Mouse (Mus musculus): ENCODE measurements around the gene Deup1. TPM values are rescaled to one million over a fixed set of nuclear protein-coding genes. Genes with fewer than 3 reads are reported as not detected.

Gene Deup1
- 0.14 and 0.25 TPM in 2 replicates for polyA plus RNA-seq (2015; fragmentation: Nextera tagmentation; extraction: Ambion mirVana)

DNA sequence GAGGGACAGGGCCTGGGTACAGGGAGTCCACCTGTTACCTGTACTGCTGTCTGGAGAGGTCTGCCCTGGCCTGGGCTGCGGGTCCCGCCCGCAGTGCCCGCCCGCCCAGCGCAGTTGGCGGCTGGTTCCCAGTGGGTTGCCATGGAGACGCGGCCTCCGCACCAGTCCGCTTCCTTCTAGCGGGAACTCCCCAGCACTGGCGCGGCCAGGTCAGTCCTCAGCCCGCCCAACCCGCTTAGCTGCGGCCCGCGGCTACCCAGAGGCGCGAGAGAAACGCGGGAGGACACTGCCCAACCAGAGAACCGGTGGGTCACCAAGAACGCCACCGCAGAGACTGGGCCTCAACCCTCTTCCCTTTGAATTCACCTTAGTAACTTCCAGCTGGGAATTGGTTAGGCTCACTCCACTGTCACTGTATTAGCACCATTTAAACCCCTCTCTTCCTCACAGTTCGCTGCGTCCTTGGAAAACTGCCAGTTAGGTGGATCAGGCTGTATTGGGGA, at the start of gene Deup1:
TSS of gene Deup1 (minus strand) at position 149 of the 503 bp plus-strand sequence.
- Histone ChIP-seq H3K27ac (replicated peaks) (no peak within 1 kb of the TSS), H3K4me3 (peak within 1 kb of the TSS; percentile 34), H3K9ac (peak within 1 kb of the TSS; percentile 59), H3K4me1 (replicated peaks) (peaks cover 8% of the 10 kb centered on the region), H3K4me2 (peak within 1 kb of the TSS; percentile 70), H3K27me3 (peaks cover 6% of the 10 kb centered on the region), H3K9me3 (no peaks in the 10 kb centered on the region), H3K36me3 (no peaks in the 10 kb centered on the region)
- ATAC-seq (ENCODE audit: low read depth), result peak; percentile 83
- WGBS, result under 1% methylated on average over 28 of the region's 28 CpGs

DNA sequence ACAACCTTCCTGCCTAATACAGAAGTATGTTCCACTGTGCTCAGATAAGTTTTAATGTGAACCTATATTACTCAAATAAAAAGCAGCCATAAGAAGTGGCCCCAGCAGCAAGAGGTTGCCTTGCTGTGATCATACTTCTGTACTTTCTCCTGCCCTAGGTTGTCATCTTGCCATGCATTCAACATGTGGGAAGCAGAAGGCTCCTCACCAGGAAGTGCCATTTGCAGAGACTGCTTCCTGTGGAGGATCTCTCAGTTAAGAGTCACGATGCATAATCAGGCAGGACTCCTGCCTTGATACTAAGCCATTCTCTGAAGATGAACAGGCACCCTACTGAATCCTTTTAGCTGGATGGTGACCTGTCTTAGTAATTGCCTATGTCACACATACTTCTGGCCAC, 44.5 kb upstream of the Deup1 start:
- Histone ChIP-seq H3K4me2 (no peak overlapping the region), H3K4me3 (no peak overlapping the region), H3K9ac (no peak overlapping the region), H3K4me1 (replicated peaks) (peaks cover 11% of the 10 kb centered on the region), H3K36me3 (no peaks in the 10 kb centered on the region), H3K9me3 (no peaks in the 10 kb centered on the region), H3K27ac (replicated peaks) (no peak overlapping the region), H3K27me3 (no peaks in the 10 kb centered on the region)
- WGBS, result 55% methylated on average over 1 of the region's 1 CpGs
- no peak for ATAC-seq (ENCODE audit: low read depth)

DNA sequence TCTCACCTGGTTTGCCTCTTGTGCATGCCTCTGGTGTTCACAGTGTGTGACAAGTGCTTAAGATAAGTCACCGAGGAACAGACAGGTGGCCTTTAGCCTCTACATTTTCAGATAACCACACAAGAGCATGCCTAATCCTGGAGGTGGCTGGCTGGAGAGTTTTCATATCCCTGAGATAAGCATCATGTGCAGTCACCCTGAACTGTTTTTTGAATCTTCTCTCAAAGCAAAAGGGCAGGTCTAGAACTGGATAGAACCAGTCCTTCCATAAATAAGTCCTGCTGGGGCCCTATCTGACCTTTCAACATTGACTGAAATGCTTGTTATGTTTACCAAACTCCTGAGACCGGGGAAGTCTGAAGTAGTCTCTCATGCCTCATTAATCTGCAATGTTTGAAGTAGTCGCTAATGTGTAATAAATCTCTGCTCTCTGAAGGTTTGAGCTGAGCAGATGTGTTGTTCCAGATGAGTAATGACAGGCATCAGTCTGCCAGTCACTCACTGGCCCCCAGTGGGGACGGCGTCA, 42.3 kb upstream of the Deup1 start:
- Histone ChIP-seq H3K27ac (replicated peaks) (no peak overlapping the region), H3K9ac (no peak overlapping the region), H3K4me1 (replicated peaks) (peaks cover 11% of the 10 kb centered on the region), H3K4me2 (no peak overlapping the region), H3K4me3 (no peak overlapping the region), H3K36me3 (no peaks in the 10 kb centered on the region), H3K9me3 (no peaks in the 10 kb centered on the region), H3K27me3 (no peaks in the 10 kb centered on the region)
- no peak for ATAC-seq (ENCODE audit: low read depth)
- 15% methylated on average over 5 of the region's 5 CpGs for WGBS

DNA sequence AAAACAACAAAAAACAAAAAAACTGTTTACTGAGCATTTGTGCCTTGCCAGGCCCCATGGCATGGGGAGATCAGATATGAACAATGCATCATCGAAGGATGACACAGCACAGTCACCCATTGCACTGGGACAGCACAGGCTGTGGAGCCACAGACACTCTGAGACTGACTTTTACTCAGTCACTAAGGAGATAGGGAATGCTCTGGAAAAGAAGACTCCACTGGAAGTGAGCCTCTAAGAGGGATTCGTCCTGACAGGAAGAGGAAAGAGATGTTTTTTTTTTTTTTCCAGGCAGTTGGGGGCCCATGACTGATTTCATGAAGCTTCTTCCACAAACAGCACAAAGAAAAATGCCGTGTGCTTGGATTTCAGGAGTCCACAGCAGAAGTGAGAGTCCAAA, 41.7 kb upstream of the Deup1 start:
- H3K36me3 ChIP-seq, result no peaks in the 10 kb centered on the region
- H3K9me3 ChIP-seq, result no peaks in the 10 kb centered on the region
- WGBS, result 63% methylated on average over 3 of the region's 3 CpGs
- H3K9ac ChIP-seq, result no peak overlapping the region
- no peak overlapping the region for H3K4me3 ChIP-seq
- ATAC-seq (ENCODE audit: low read depth), result no peak
- no peaks in the 10 kb centered on the region for H3K27me3 ChIP-seq
- no peak overlapping the region for H3K27ac ChIP-seq (replicated peaks)
- peaks cover 11% of the 10 kb centered on the region for H3K4me1 ChIP-seq (replicated peaks)
- no peak overlapping the region for H3K4me2 ChIP-seq

DNA sequence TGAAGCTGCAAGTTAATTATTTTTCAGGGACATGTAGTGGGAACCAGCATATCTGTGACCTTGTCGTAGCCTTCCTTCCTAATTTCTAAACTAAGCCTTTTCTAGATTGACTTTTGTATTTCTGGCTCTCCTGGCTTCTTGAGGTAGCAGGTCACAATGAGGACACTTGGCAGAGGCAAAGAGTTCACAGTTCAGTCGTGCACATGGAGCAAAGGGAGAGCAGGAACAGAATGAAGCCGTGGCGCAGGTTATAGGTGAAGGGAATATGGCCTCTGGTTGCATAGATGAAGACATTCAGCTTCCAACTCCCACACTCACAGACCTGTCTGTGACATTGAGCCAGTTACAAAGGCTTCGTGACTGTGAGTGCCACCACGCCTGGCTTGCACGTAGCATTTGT, 36.9 kb upstream of the Deup1 start:
- 90% methylated on average over 7 of the region's 7 CpGs for WGBS
- no peak for ATAC-seq (ENCODE audit: low read depth)
- Histone ChIP-seq H3K9me3 (no peaks in the 10 kb centered on the region), H3K4me1 (replicated peaks) (peaks cover 3% of the 10 kb centered on the region; the same call in 1 of the 2 replicates), H3K9ac (no peak overlapping the region), H3K4me2 (no peak overlapping the region), H3K27ac (replicated peaks) (no peak overlapping the region), H3K4me3 (no peak overlapping the region), H3K27me3 (no peaks in the 10 kb centered on the region), H3K36me3 (no peaks in the 10 kb centered on the region)

DNA sequence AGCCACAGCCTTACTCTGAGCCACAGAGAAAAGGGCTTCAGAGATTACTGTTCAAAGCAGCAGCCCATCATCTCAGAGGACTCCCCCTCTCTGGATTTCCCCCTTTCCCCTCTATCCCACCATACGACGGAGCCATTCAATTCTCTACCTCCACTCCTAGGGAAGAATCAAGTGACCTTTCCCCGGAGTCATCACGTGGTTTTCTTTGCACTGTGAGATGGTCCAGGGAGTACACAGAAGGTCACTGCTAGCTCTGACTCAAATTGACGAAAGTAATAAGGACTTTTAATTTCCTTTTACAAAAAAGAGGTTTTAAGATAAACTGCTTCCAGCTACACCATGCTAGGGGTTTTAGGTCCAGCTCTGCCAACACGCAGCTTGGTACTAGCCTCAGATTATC, 31.3 kb upstream of the Deup1 start:
- no peak overlapping the region for H3K4me2 ChIP-seq
- no peak overlapping the region for H3K4me3 ChIP-seq
- ATAC-seq (ENCODE audit: low read depth), result no peak
- no peaks in the 10 kb centered on the region for H3K27me3 ChIP-seq
- no peak overlapping the region for H3K27ac ChIP-seq (replicated peaks)
- H3K9ac ChIP-seq, result no peak overlapping the region
- WGBS, result 61% methylated on average over 6 of the region's 6 CpGs
- no peaks in the 10 kb centered on the region for H3K36me3 ChIP-seq
- peaks cover 9% of the 10 kb centered on the region for H3K9me3 ChIP-seq
- peaks cover 10% of the 10 kb centered on the region for H3K4me1 ChIP-seq (replicated peaks)

DNA sequence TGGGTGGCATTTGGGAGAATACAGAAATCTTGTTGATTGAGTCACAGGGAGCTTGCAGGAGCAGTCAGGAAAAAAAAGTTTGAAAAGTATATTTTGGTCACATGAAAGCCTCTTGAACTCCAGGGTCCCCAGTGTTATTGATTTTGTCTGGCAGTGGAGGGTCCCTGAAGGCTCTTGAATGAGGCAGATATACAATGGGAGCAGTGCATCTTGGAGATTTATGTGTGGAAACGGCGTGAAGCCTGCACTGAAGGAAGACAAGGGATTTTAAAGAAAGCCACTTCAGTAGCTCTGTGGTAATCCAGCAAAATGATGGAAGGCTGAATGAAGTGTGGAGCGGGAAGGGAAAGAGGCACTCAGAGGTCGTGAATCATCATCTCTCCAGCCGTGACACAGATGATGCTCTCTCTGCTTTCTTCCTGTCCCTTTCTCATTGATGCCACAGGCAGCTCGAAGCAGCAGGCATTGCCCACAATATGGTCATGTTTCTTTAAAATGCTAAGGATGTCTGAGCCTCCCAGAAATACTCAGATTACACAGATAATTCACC, 30.6 kb upstream of the Deup1 start:
- peaks cover 11% of the 10 kb centered on the region for H3K9me3 ChIP-seq
- ATAC-seq (ENCODE audit: low read depth), result peak; percentile 36; the same call in 1 of the 2 replicates
- no peak overlapping the region for H3K27ac ChIP-seq (replicated peaks)
- H3K4me2 ChIP-seq, result no peak overlapping the region
- peaks cover 10% of the 10 kb centered on the region for H3K4me1 ChIP-seq (replicated peaks)
- H3K4me3 ChIP-seq, result no peak overlapping the region
- no peaks in the 10 kb centered on the region for H3K36me3 ChIP-seq
- H3K9ac ChIP-seq, result no peak overlapping the region
- 6% methylated on average over 6 of the region's 6 CpGs for WGBS
- H3K27me3 ChIP-seq, result no peaks in the 10 kb centered on the region

DNA sequence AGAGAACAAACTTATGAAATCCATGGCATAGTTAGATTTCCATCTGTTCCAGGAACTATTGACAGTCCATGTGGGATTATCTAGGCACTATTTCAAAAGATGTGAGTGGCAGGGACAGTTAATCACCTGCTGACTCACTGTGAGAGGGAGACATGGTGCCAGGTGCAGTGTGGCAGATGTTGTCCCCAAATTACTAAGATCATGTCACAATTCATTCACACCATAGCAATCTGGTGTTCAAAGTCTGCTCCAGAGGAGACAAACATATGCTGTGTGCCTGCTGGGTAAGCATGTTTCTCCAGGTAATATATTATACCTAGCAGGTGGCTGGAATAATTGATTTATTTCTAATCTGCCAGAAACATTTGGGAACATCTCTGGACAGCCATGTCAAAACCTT, 25.3 kb upstream of the Deup1 start:
- Histone ChIP-seq H3K4me2 (no peak overlapping the region), H3K9me3 (peaks cover 11% of the 10 kb centered on the region), H3K27me3 (no peaks in the 10 kb centered on the region), H3K27ac (replicated peaks) (no peak overlapping the region), H3K4me1 (replicated peaks) (peaks cover 4% of the 10 kb centered on the region), H3K9ac (no peak overlapping the region), H3K36me3 (no peaks in the 10 kb centered on the region), H3K4me3 (no peak overlapping the region)
- peak; percentile 8; the same call in 1 of the 2 replicates for ATAC-seq (ENCODE audit: low read depth)

DNA sequence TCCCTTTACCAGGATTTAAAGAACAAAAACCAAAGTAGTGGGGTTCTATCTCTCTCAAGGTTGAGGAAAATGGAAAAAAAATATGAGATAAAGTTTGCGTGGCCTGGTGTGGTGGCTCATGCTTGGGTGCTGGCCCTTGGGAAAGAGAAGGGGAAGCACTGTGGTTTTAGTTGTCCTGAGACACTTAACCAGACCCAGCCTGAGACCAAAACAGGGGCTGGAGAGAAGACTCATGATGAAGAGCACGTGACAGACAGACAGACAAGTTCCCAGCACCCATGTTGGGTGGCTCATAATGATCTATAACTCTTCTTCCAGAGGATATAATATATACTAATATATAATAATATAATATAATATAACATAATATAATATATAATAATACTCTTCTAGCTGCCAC, 22.2 kb upstream of the Deup1 start:
- Histone ChIP-seq H3K4me3 (no peak overlapping the region), H3K27ac (replicated peaks) (no peak overlapping the region), H3K27me3 (no peaks in the 10 kb centered on the region), H3K4me2 (no peak overlapping the region), H3K9me3 (peaks cover 7% of the 10 kb centered on the region), H3K36me3 (no peaks in the 10 kb centered on the region), H3K9ac (no peak overlapping the region), H3K4me1 (replicated peaks) (no peaks in the 10 kb centered on the region)
- no peak for ATAC-seq (ENCODE audit: low read depth)
- 96% methylated on average over 2 of the region's 2 CpGs for WGBS

DNA sequence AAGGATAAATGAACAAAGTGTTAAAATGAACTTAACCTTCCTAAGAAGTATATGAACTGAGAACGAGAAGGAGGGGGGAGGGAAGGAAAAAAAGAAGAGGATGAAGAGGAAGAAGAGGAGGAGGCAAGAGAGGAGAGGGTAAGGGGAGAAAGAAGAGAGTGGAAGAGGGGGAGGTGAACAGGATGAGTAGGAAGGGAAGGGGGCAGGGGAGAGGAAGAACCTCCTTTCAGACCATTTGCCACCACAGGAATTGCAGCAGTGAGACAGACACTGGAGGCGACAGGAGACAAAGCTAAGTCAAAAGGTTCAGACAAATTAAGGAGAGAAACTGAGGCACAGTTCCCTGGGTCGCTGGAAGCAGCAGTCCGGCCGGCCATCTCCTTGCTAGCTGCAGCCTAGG, 349 bp downstream of the Deup1 start:
- ATAC-seq (ENCODE audit: low read depth), result peak; percentile 40
- Histone ChIP-seq H3K9me3 (no peaks in the 10 kb centered on the region), H3K27ac (replicated peaks) (no peak overlapping the region), H3K4me2 (peak overlapping the region; percentile 70), H3K27me3 (peaks cover 6% of the 10 kb centered on the region), H3K9ac (peak overlapping the region; percentile 59), H3K4me3 (peak overlapping the region; percentile 34), H3K4me1 (replicated peaks) (peaks cover 8% of the 10 kb centered on the region), H3K36me3 (no peaks in the 10 kb centered on the region)
- WGBS, result 19% methylated on average over 5 of the region's 5 CpGs

DNA sequence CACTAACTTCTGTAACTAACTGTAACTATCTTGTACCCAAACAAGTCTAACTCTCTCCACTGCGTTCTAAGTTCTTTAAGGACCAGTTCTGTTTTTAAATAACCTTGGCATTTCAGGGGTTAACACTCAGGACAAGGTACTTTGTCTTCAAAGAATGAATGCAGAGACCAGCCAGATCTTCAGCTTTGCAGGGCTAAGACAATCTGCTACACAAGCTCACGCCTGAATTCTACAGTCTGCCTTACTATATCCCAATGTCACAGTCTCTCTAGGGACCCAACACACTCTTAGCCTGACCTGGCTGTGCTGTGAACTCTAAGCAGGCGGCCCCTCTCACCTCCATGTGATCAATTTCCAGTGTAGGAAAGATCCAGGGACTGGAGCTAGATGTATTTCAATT, 3.0 kb downstream of the Deup1 start:
- H3K27ac ChIP-seq (replicated peaks), result no peak overlapping the region
- H3K4me3 ChIP-seq, result no peak overlapping the region
- peaks cover 8% of the 10 kb centered on the region for H3K4me1 ChIP-seq (replicated peaks)
- H3K36me3 ChIP-seq, result no peaks in the 10 kb centered on the region
- no peak overlapping the region for H3K9ac ChIP-seq
- WGBS, result 71% methylated on average over 3 of the region's 3 CpGs
- H3K27me3 ChIP-seq, result peaks cover 6% of the 10 kb centered on the region
- no peaks in the 10 kb centered on the region for H3K9me3 ChIP-seq
- H3K4me2 ChIP-seq, result no peak overlapping the region
- ATAC-seq (ENCODE audit: low read depth), result no peak

DNA sequence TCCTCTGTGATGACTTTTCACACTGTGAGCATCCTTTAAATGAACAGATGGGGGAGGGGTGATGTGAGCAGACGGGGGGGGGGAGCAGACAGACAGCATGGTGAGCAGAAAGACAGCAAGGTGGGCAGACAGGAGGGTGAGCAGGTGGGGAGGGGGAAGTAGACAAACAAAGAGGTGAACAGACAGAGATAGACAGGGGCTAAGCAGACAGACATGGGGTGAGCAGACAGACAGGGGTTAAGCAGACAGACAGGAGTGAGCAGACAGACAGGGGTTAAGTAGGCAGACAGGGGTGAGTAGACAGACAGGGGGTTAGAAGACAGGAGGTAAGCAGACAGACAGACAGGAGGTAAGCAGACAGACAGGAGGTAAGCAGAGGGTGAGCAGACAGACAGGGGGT, 8.0 kb downstream of the Deup1 start:
- H3K9ac ChIP-seq, result no peak overlapping the region
- no peaks in the 10 kb centered on the region for H3K9me3 ChIP-seq
- WGBS, result 71% methylated on average over 1 of the region's 1 CpGs
- H3K27ac ChIP-seq (replicated peaks), result no peak overlapping the region
- 0 out of 2 replicates have a peak, but pooled peaks cover 6% of the 10 kb centered on the region for H3K4me1 ChIP-seq (replicated peaks)
- H3K27me3 ChIP-seq, result no peaks in the 10 kb centered on the region; the same call in 1 of the 2 replicates
- H3K4me2 ChIP-seq, result no peak overlapping the region
- peak; percentile 43; the same call in 1 of the 2 replicates for ATAC-seq (ENCODE audit: low read depth)
- no peak overlapping the region for H3K4me3 ChIP-seq
- no peaks in the 10 kb centered on the region for H3K36me3 ChIP-seq
